Mouse (Mus musculus): ENCODE measurements around the gene Psmd12. TPM values are rescaled to one million over a fixed set of nuclear protein-coding genes. Genes with fewer than 3 reads are reported as not detected.

Gene Psmd12
- polyA plus RNA-seq, 1 experiment from 2014 or later: 173 TPM

DNA sequence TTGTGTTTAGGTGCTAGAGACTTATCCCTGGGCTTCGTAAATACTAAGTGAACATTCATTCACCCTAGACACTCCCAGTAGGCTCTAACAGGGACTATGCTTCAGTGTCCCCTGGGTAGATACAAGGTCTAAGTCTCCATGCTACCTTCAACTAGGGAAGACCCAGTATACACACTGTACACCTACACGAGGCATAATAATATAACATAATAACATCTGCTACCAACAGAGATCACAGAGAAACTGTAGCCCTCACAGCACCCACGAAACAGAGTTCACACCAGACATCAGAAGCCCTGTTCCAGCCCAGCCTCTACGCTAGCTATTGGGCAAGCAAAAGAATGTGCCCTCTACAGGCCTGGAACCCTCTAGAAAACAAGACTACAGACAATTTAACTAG is 14.2 kb upstream of the Psmd12 start:
- no peak for ATAC-seq (ENCODE audit: low read depth)
- WGBS: 96% methylated on average over 4 of the region's 4 CpGs
- no peaks in the 10 kb centered on the region for H3K9me3 ChIP-seq
- peaks cover 21% of the 10 kb centered on the region for H3K4me1 ChIP-seq (replicated peaks)
- H3K4me3 ChIP-seq: no peak overlapping the region
- H3K27me3 ChIP-seq: no peaks in the 10 kb centered on the region
- no peak overlapping the region for H3K9ac ChIP-seq
- H3K4me2 ChIP-seq: no peak overlapping the region
- no peaks in the 10 kb centered on the region for H3K36me3 ChIP-seq
- H3K27ac ChIP-seq (replicated peaks): no peak overlapping the region

DNA sequence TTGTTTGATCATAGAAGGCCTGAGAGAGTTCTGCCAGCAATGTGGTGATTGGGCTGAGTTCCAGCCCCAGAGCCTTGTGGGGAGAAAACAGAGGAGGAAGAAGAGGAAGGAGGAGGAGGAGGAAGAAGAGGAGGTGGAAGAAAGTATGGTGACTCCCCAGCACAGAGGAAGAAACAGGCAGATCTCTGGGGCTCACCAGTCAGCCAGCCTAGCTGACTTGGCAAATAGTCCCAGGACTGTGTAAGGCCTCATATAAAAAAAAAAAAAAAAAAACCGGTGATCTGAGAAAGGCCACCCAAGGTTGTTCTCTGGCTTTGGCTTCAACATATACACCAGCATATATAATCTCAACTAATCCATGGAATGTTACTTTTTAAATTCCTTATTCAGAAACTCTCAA is 13.3 kb upstream of the Psmd12 start:
- no peak overlapping the region for H3K4me3 ChIP-seq
- ATAC-seq (ENCODE audit: low read depth): no peak
- H3K4me2 ChIP-seq: no peak overlapping the region
- H3K9ac ChIP-seq: no peak overlapping the region
- H3K9me3 ChIP-seq: no peaks in the 10 kb centered on the region
- WGBS: 88% methylated on average over 1 of the region's 1 CpGs
- peaks cover 20% of the 10 kb centered on the region for H3K4me1 ChIP-seq (replicated peaks)
- no peak overlapping the region for H3K27ac ChIP-seq (replicated peaks)
- H3K36me3 ChIP-seq: no peaks in the 10 kb centered on the region
- no peaks in the 10 kb centered on the region for H3K27me3 ChIP-seq

- Histone ChIP-seq H3K9me3 (no peaks in the 10 kb centered on the region), H3K4me2 (no peak overlapping the region), H3K27ac (replicated peaks) (no peak overlapping the region), H3K27me3 (no peaks in the 10 kb centered on the region), H3K4me1 (replicated peaks) (peaks cover 28% of the 10 kb centered on the region), H3K9ac (no peak overlapping the region), H3K4me3 (no peak overlapping the region), H3K36me3 (no peaks in the 10 kb centered on the region)
- WGBS: 80% methylated on average over 6 of the region's 6 CpGs
- no peak for ATAC-seq (ENCODE audit: low read depth)
Observed at GRCm38 (mm10) chr11:107466611-107467391, 12.5 kb upstream of the Psmd12 start.

- WGBS: 23% methylated on average over 16 of the region's 16 CpGs
- ATAC-seq (ENCODE audit: low read depth): no peak
- no peaks in the 10 kb centered on the region for H3K9me3 ChIP-seq
- peak overlapping the region; percentile 85 for H3K4me2 ChIP-seq
- peak overlapping the region; percentile 95 for H3K27ac ChIP-seq (replicated peaks)
- H3K4me1 ChIP-seq (replicated peaks): peaks cover 33% of the 10 kb centered on the region
- peak overlapping the region; percentile 94 for H3K9ac ChIP-seq
- no peaks in the 10 kb centered on the region for H3K27me3 ChIP-seq
- H3K36me3 ChIP-seq: no peaks in the 10 kb centered on the region
- peak overlapping the region; percentile 95 for H3K4me3 ChIP-seq
Observed at GRCm38 (mm10) chr11:107468252-107469030, 10.8 kb upstream of the Psmd12 start.

GRCm38 (mm10) chr11:107469031-107469522 is 10.2 kb upstream of the Psmd12 start:
- Histone ChIP-seq H3K4me1 (replicated peaks) (peaks cover 33% of the 10 kb centered on the region), H3K9me3 (no peaks in the 10 kb centered on the region), H3K27ac (replicated peaks) (peak overlapping the region; percentile 95), H3K27me3 (no peaks in the 10 kb centered on the region), H3K4me2 (peak overlapping the region; percentile 85), H3K9ac (peak overlapping the region; percentile 94), H3K4me3 (peak overlapping the region; percentile 95), H3K36me3 (no peaks in the 10 kb centered on the region)
- ATAC-seq (ENCODE audit: low read depth): peak; percentile 92
- under 1% methylated on average over 38 of the region's 38 CpGs for WGBS

GRCm38 (mm10) chr11:107469523-107470371 is 9.5 kb upstream of the Psmd12 start:
- peaks cover 33% of the 10 kb centered on the region for H3K4me1 ChIP-seq (replicated peaks)
- H3K36me3 ChIP-seq: no peaks in the 10 kb centered on the region
- peak overlapping the region; percentile 95 for H3K27ac ChIP-seq (replicated peaks)
- under 1% methylated on average over 59 of the region's 59 CpGs for WGBS
- H3K27me3 ChIP-seq: no peaks in the 10 kb centered on the region
- H3K9me3 ChIP-seq: no peaks in the 10 kb centered on the region
- ATAC-seq (ENCODE audit: low read depth): peak; percentile 59
- peak overlapping the region; percentile 95 for H3K4me3 ChIP-seq
- peak overlapping the region; percentile 94 for H3K9ac ChIP-seq
- peak overlapping the region; percentile 85 for H3K4me2 ChIP-seq

GRCm38 (mm10) chr11:107470521-107471041 is 8.7 kb upstream of the Psmd12 start, which contains the start of gene Pitpnc1:
Gene Pitpnc1 (minus strand): TSS chr11:107470699.
- Histone ChIP-seq H3K9me3 (no peaks in the 10 kb centered on the region), H3K27ac (replicated peaks) (peak within 1 kb of the TSS; percentile 95), H3K4me2 (peak within 1 kb of the TSS; percentile 85), H3K4me3 (peak within 1 kb of the TSS; percentile 95), H3K27me3 (no peaks in the 10 kb centered on the region), H3K9ac (peak within 1 kb of the TSS; percentile 94), H3K36me3 (no peaks in the 10 kb centered on the region), H3K4me1 (replicated peaks) (peaks cover 33% of the 10 kb centered on the region)
- ATAC-seq (ENCODE audit: low read depth): peak; percentile 89
- under 1% methylated on average over 37 of the region's 37 CpGs for WGBS

DNA sequence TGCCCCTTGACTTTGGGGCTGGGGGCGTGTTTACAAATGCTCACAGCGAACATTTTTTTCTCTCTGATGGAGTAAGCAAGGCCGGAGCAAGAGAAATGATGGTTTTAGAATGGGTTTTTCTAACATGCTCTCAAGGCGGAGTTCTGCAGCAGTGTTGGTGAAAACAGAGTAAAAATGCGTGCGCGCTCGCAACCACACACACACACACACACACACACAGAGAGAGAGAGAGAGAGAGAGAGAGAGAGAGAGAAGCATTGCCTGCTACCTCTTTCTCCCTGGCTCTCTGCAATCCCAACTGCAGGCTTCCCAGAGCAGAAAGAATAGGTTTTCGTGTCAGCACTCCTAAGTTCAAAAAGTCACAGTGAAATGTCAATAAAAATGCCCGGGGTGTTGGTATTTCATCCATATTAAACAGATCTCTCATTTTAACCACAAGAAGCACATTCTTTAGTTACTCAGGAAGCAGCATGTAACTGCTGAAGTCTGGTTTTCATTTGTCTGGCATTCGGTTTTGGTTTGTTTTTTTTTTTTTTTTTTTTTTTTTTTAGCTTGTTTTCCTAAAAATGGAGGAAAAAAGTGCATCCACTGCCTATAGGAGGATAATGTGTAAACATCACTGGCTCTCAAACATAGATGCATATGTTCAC is 8.1 kb upstream of the Psmd12 start:
- peak overlapping the region; percentile 94 for H3K9ac ChIP-seq
- peak overlapping the region; percentile 85 for H3K4me2 ChIP-seq
- H3K27me3 ChIP-seq: no peaks in the 10 kb centered on the region
- H3K4me3 ChIP-seq: peak overlapping the region; percentile 95
- peaks cover 33% of the 10 kb centered on the region for H3K4me1 ChIP-seq (replicated peaks)
- 4% methylated on average over 11 of the region's 11 CpGs for WGBS
- no peaks in the 10 kb centered on the region for H3K9me3 ChIP-seq
- H3K27ac ChIP-seq (replicated peaks): peak overlapping the region; percentile 95
- no peak for ATAC-seq (ENCODE audit: low read depth)
- H3K36me3 ChIP-seq: no peaks in the 10 kb centered on the region

DNA sequence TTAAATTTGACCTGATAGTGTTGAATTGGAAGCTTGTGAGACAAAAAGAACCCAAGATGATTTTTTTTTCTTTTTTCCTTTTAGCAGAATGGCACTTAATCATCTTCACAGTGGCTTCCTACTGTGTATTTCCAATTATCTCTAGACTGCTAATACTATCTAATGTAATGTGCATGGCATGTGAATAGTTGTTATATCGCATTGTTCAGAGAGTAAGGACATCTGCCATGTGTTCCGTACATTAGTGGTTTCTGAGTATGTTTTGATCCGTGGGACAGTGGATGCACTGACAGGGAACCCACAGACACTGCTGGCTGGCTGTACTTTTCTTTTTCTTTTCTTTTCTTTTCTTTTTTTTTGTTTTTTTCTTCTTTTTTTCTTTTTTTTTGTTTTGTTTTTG is 7.0 kb upstream of the Psmd12 start:
- Histone ChIP-seq H3K4me2 (no peak overlapping the region), H3K4me1 (replicated peaks) (peaks cover 25% of the 10 kb centered on the region), H3K36me3 (no peaks in the 10 kb centered on the region), H3K27ac (replicated peaks) (no peak overlapping the region), H3K4me3 (no peak overlapping the region), H3K9ac (no peak overlapping the region), H3K27me3 (no peaks in the 10 kb centered on the region), H3K9me3 (no peaks in the 10 kb centered on the region)
- no peak for ATAC-seq (ENCODE audit: low read depth)
- WGBS: 81% methylated on average over 3 of the region's 3 CpGs

- Histone ChIP-seq H3K9ac (no peak overlapping the region), H3K27me3 (no peaks in the 10 kb centered on the region), H3K36me3 (no peaks in the 10 kb centered on the region), H3K9me3 (no peaks in the 10 kb centered on the region), H3K4me2 (no peak overlapping the region), H3K4me3 (no peak overlapping the region), H3K4me1 (replicated peaks) (peaks cover 20% of the 10 kb centered on the region), H3K27ac (replicated peaks) (no peak overlapping the region)
- no peak for ATAC-seq (ENCODE audit: low read depth)
- 28% methylated on average over 8 of the region's 8 CpGs for WGBS
Observed at GRCm38 (mm10) chr11:107473137-107473820, 6.0 kb upstream of the Psmd12 start.

DNA sequence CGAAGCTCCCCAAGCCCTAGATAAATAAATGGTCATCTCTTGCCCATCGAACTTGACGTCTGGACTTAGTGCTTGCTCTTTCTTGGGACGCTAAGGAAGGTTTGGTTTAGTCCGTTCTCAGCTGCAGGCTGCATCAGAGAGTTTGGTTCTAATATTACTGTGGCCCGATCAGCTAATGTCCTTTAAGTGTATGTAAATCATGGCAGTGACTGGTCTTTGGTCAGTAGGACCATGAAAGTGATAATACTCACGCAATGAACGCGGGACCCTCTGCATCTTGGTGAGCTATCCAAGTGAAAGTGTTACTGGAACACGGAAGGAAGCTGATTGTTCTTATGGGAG is 549 bp downstream of the Psmd12 start:
- ATAC-seq (ENCODE audit: low read depth): peak; percentile 2; the same call in 1 of the 2 replicates
- Histone ChIP-seq H3K27ac (replicated peaks) (peak overlapping the region; percentile 43), H3K27me3 (no peaks in the 10 kb centered on the region), H3K4me3 (peak overlapping the region; percentile 71), H3K4me2 (peak overlapping the region; percentile 94), H3K36me3 (peaks cover 2% of the 10 kb centered on the region; the same call in 1 of the 2 replicates), H3K9ac (peak overlapping the region; percentile 85), H3K9me3 (no peaks in the 10 kb centered on the region), H3K4me1 (replicated peaks) (peaks cover 20% of the 10 kb centered on the region)
- WGBS: 1% methylated on average over 10 of the region's 10 CpGs

Data from neural tube, embryonic 13.5 days (tissue).